Mouse (Mus musculus) embryonic fibroblast, embryonic 13.5 days (primary cell): ENCODE results near the gene Gsdma. TPM values are rescaled to one million over a fixed set of nuclear protein-coding genes. Genes with fewer than 3 reads are reported as not detected.

Experiments
- H3K27ac ChIP-seq: 2 replicates; pipeline ENCODE4 v1.5.1; 2012; ENCODE audit warnings: low read length, control low read depth, inconsistent platforms; ENCODE audit not compliant: insufficient read depth
- H3K4me1 ChIP-seq: 2 replicates; pipeline ENCODE4 v1.6.1; 2011; ENCODE audit warnings: low read length; ENCODE audit not compliant: control insufficient read depth, insufficient read depth
- H3K4me3 ChIP-seq: 2 replicates; pipeline ENCODE4 v1.5.1; 2011; ENCODE audit warnings: mild to moderate bottlenecking, control low read depth, low read length; ENCODE audit not compliant: insufficient read depth
- CTCF ChIP-seq: IDR thresholded peaks from 2 replicates; pipeline ENCODE4 v1.5.1; 2011; ENCODE audit warnings: mild to moderate bottlenecking, control low read depth, low read length, moderate library complexity, borderline replicate concordance; ENCODE audit not compliant: insufficient read depth
- POLR2A ChIP-seq: IDR thresholded peaks from 2 replicates; pipeline ENCODE4 v1.6.1; 2011; ENCODE audit warnings: low read depth, mild to moderate bottlenecking, control low read depth, low read length, moderate library complexity
- polyA plus RNA-seq: library from polyadenylated mRNA; stranded (reverse); fragments of >200 nt; gene quantifications from 2 replicates; pipeline ENCODE4 v1.2.4, GENCODE M21; 2011; ENCODE audit warnings: low read depth; ENCODE audit not compliant: missing spikeins, insufficient read length

Gene Gsdma
- polyA plus RNA-seq, 1 experiment: not detected

DNA sequence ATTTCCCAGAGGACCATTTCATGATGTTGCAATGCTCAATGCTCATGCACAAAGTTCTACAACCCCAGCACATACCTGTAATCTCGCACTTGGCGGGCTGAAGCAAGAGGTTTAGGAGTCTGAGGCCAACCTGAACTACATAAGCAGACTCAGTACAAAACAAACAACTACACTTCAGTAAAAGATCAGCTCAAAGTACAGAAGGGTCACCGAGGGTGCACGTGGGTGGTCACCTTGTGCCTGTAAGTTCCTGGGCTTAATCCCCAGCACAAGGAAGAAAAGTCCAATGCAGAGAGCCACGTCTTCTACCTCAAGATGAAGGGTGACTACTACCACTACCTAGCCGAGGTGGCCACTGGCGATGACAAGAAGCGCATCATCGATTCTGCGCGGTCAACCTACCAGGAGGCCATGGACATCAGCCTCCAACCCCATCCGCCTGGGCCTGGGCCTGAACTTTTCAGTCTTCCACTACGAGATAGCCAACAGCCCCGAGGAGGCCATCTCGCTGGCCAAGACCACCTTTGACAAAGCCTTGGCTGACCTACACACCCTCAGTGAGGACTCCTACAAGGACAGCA is 61.9 kb downstream of the Gsdma start:
- Histone ChIP-seq H3K4me1 (peaks cover 5% of the 10 kb centered on the region; the same call in 1 of the 2 replicates), H3K4me3 (no peak overlapping the region), H3K27ac (no peak overlapping the region)
- no peak for TF ChIP-seq CTCF
- no peak for TF ChIP-seq POLR2A

Other genes with a start within 250 kb of the Gsdma start
- gene Mien1, start 225.4 kb upstream of the Gsdma start, polyA plus RNA-seq: 47.2 and 54.3 TPM in 2 replicates
- gene Grb7, start 218.0 kb upstream of the Gsdma start, polyA plus RNA-seq: not detected in 2 replicates
- gene Ikzf3, start 118.3 kb upstream of the Gsdma start, polyA plus RNA-seq: not detected in 2 replicates
- gene Zpbp2, start 113.3 kb upstream of the Gsdma start, polyA plus RNA-seq: not detected in 2 replicates
- gene Ormdl3, start 77.0 kb upstream of the Gsdma start, polyA plus RNA-seq: 47.7 and 51.9 TPM in 2 replicates
- gene Lrrc3c, start 66.1 kb upstream of the Gsdma start, polyA plus RNA-seq: not detected in 2 replicates
- gene Gm12355, start 38.7 kb upstream of the Gsdma start, polyA plus RNA-seq: 7.2 and 8.9 TPM in 2 replicates
- not detected in 2 replicates for gene Gsdma3, start 38.0 kb upstream of the Gsdma start, polyA plus RNA-seq
- not detected in 2 replicates for gene Gsdma2, start 17.6 kb upstream of the Gsdma start, polyA plus RNA-seq
- 86.7 and 91.8 TPM in 2 replicates for gene Psmd3, start 18.2 kb downstream of the Gsdma start, polyA plus RNA-seq
- gene Csf3, start 36.9 kb downstream of the Gsdma start, polyA plus RNA-seq: 0.35 TPM in 1 of 2 replicates, not detected in the other
- gene Med24, start 65.1 kb downstream of the Gsdma start, polyA plus RNA-seq: 50.1 and 58.1 TPM in 2 replicates
- 66.0 and 83.9 TPM in 2 replicates for gene Thra, start 76.3 kb downstream of the Gsdma start, polyA plus RNA-seq
- gene Nr1d1, start 111.0 kb downstream of the Gsdma start, polyA plus RNA-seq: 18.7 and 23.7 TPM in 2 replicates
- 77.7 and 83.8 TPM in 2 replicates for gene Msl1, start 131.2 kb downstream of the Gsdma start, polyA plus RNA-seq
- gene Casc3, start 140.6 kb downstream of the Gsdma start, polyA plus RNA-seq: 29.7 and 36.7 TPM in 2 replicates
- gene Rapgefl1, start 172.4 kb downstream of the Gsdma start, polyA plus RNA-seq: 1.6 and 2.0 TPM in 2 replicates
- 10.7 and 11.4 TPM in 2 replicates for gene Wipf2, start 199.3 kb downstream of the Gsdma start, polyA plus RNA-seq
- 7.4 and 11.8 TPM in 2 replicates for gene Cdc6, start 243.4 kb downstream of the Gsdma start, polyA plus RNA-seq